Mouse (Mus musculus) testis, adult 2 months (tissue): ENCODE measurements around the gene Sspn.

ENCODE experiments used
- CTCF ChIP-seq: fragments of 200-500 bp; IDR thresholded peaks from 2 replicates; pipeline ENCODE4 v1.5.1; 2012; ENCODE audit warnings: low read depth, mild to moderate bottlenecking, inconsistent platforms, low read length, moderate library complexity; ENCODE audit not compliant: control insufficient read depth, insufficient read depth, insufficient replicate concordance
- POLR2A ChIP-seq: fragments of 200-500 bp; IDR thresholded peaks from 2 replicates; pipeline ENCODE4 v1.6.1; 2012; ENCODE audit warnings: low read depth, mild to moderate bottlenecking, inconsistent platforms, low read length, moderate library complexity; ENCODE audit not compliant: control insufficient read depth

DNA sequence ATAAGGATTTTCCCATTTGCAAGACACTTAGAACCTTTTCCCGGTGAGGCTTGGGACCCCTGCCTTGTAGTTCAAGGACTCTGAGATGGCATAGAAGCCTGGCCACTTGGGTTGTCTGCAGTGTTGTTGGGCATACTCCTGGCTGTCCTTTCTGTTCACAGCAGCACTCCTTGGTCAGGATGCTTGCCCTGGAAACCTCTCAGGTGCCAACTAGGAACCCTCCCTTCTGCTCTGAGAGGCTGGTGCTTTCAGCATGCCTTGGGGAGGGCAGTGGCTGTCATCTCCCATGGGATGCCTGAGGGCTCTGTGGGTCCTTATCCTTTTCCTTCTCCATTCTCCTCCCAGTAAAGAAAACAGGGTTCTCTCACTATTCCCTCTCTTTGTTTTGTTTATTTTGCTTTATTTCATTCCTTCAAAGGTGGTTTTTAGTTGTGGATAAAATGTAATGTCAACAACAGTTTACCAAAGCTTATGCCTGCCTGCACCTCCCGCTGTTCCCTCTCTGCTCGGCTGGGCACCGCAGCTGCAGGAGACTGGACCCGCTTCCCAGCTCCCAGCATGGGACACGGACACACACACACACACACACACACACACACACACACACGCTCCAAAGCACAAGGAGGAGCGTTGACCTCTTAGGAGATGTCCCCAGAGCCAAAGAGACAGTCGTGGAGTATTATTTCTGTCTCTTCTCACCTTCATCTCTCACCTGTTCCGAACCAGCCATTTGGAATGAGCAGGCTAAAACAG, 77.9 kb downstream of the Sspn start:
- TF ChIP-seq CTCF (no peak), POLR2A (no peak)
